21 mouse cellular contexts compared by ENCODE assay signal in genomic region chr14:89804677-89805234, GRCm38 (mm10).
DNase-seq lines count a peak whose midpoint lies in the region; ATAC-seq and TF ChIP-seq lines count a peak whose summit lies in the region.
"Had no signal": no experiment of that assay in that cellular context is flagged by ENCODE, and none has a peak within 500 bp of the region (broad histone marks: within the 10 kb centered on the region; RNA-seq: fewer than 3 reads in every experiment).

No protein-coding gene starts in this region.

- no peak overlapping the region for H3K4me3 ChIP-seq in embryonic facial prominence, embryonic 14.5 days (ENCODE audit: low read depth, low read length)
- H3K4me3 ChIP-seq in embryonic facial prominence, embryonic 10.5 days: no peak overlapping the region
- H3K4me3 ChIP-seq in lung, embryonic 14.5 days (ENCODE audit: low read depth, low read length): no peak overlapping the region
- H3K4me3 ChIP-seq in midbrain, embryonic 14.5 days (replicated peaks; ENCODE audit: low read depth, low read length): no peak overlapping the region
- no peak overlapping the region for H3K4me3 ChIP-seq in intestine, embryonic 16.5 days (ENCODE audit: low read length)
- no peak overlapping the region for H3K4me3 ChIP-seq in kidney, embryonic 16.5 days (ENCODE audit: low read length)
- H3K4me3 ChIP-seq: embryonic facial prominence, embryonic 13.5 days; heart, embryonic 15.5 days had no signal

- no peak for TF ChIP-seq CTCF in lung, embryonic 14.5 days (IDR thresholded peaks at IDR 0.05; ENCODE audit: low read depth)

- no peaks in the 10 kb centered on the region for H3K36me3 ChIP-seq in embryonic facial prominence, embryonic 14.5 days (ENCODE audit: control insufficient read depth, insufficient read depth, low read length)
- H3K36me3 ChIP-seq in embryonic facial prominence, embryonic 10.5 days (replicated peaks): no peaks in the 10 kb centered on the region
- no peaks in the 10 kb centered on the region for H3K36me3 ChIP-seq in lung, embryonic 14.5 days (ENCODE audit: insufficient read depth)
- H3K36me3 ChIP-seq in midbrain, embryonic 14.5 days (ENCODE audit: control insufficient read depth, insufficient read depth, low read length): no peaks in the 10 kb centered on the region
- no peaks in the 10 kb centered on the region for H3K36me3 ChIP-seq in intestine, embryonic 16.5 days (ENCODE audit: control insufficient read depth, insufficient read depth, low read length)
- H3K36me3 ChIP-seq in kidney, embryonic 16.5 days (ENCODE audit: insufficient read depth, low read length): no peaks in the 10 kb centered on the region
- H3K36me3 ChIP-seq: embryonic facial prominence, embryonic 13.5 days; heart, embryonic 15.5 days had no signal

- no peaks in the 10 kb centered on the region for H3K4me1 ChIP-seq in embryonic facial prominence, embryonic 14.5 days (ENCODE audit: control insufficient read depth, insufficient read depth, low read length)
- no peaks in the 10 kb centered on the region for H3K4me1 ChIP-seq in embryonic facial prominence, embryonic 10.5 days
- H3K4me1 ChIP-seq in lung, embryonic 14.5 days (ENCODE audit: insufficient read depth): no peaks in the 10 kb centered on the region
- H3K4me1 ChIP-seq in midbrain, embryonic 14.5 days (ENCODE audit: control insufficient read depth, insufficient read depth, low read length): no peaks in the 10 kb centered on the region
- no peaks in the 10 kb centered on the region for H3K4me1 ChIP-seq in intestine, embryonic 16.5 days (ENCODE audit: control insufficient read depth, insufficient read depth, low read length)
- no peaks in the 10 kb centered on the region for H3K4me1 ChIP-seq in kidney, embryonic 16.5 days (ENCODE audit: insufficient read depth, low read length)
- H3K4me1 ChIP-seq: embryonic facial prominence, embryonic 13.5 days; heart, embryonic 15.5 days had no signal

- H3K9me3 ChIP-seq in embryonic facial prominence, embryonic 14.5 days (ENCODE audit: control insufficient read depth, low read length): no peaks in the 10 kb centered on the region
- H3K9me3 ChIP-seq in embryonic facial prominence, embryonic 10.5 days: no peaks in the 10 kb centered on the region
- H3K9me3 ChIP-seq in lung, embryonic 14.5 days (ENCODE audit: low read depth, low read length): no peaks in the 10 kb centered on the region
- H3K9me3 ChIP-seq in midbrain, embryonic 14.5 days (ENCODE audit: control insufficient read depth, low read length): no peaks in the 10 kb centered on the region
- no peaks in the 10 kb centered on the region for H3K9me3 ChIP-seq in intestine, embryonic 16.5 days (ENCODE audit: control insufficient read depth, low read length)
- H3K9me3 ChIP-seq in kidney, embryonic 16.5 days (ENCODE audit: low read length): no peaks in the 10 kb centered on the region
- H3K9me3 ChIP-seq: embryonic facial prominence, embryonic 13.5 days; heart, embryonic 15.5 days had no signal

- 62% methylated on average over 2 of the region's 2 CpGs for WGBS in embryonic facial prominence, embryonic 14.5 days
- 82% methylated on average over 2 of the region's 2 CpGs for WGBS in embryonic facial prominence, embryonic 10.5 days
- WGBS in lung, embryonic 14.5 days: 48% methylated on average over 2 of the region's 2 CpGs
- WGBS in midbrain, embryonic 14.5 days: 31% methylated on average over 2 of the region's 2 CpGs
- WGBS in intestine, embryonic 16.5 days: 70% methylated on average over 2 of the region's 2 CpGs
- WGBS in kidney, embryonic 16.5 days: 82% methylated on average over 2 of the region's 2 CpGs

- H3K9ac ChIP-seq in embryonic facial prominence, embryonic 14.5 days (ENCODE audit: low read depth, low read length): no peak overlapping the region
- H3K9ac ChIP-seq in lung, embryonic 14.5 days: no peak overlapping the region
- no peak overlapping the region for H3K9ac ChIP-seq in midbrain, embryonic 14.5 days (replicated peaks; ENCODE audit: low read length)
- H3K9ac ChIP-seq in intestine, embryonic 16.5 days (ENCODE audit: low read depth, low read length): no peak overlapping the region
- H3K9ac ChIP-seq in kidney, embryonic 16.5 days (replicated peaks; ENCODE audit: low read length): no peak overlapping the region
- H3K9ac ChIP-seq: embryonic facial prominence, embryonic 13.5 days; heart, embryonic 15.5 days had no signal

- H3K4me2 ChIP-seq in embryonic facial prominence, embryonic 14.5 days (ENCODE audit: low read depth, low read length): no peak overlapping the region
- H3K4me2 ChIP-seq in lung, embryonic 14.5 days: no peak overlapping the region
- H3K4me2 ChIP-seq in midbrain, embryonic 14.5 days (ENCODE audit: low read length): no peak overlapping the region
- no peak overlapping the region for H3K4me2 ChIP-seq in intestine, embryonic 16.5 days (ENCODE audit: low read depth, low read length)
- no peak overlapping the region for H3K4me2 ChIP-seq in kidney, embryonic 16.5 days (replicated peaks; ENCODE audit: low read depth, low read length)
- H3K4me2 ChIP-seq: embryonic facial prominence, embryonic 13.5 days; heart, embryonic 15.5 days had no signal

- H3K27me3 ChIP-seq in embryonic facial prominence, embryonic 14.5 days (replicated peaks; ENCODE audit: control insufficient read depth, insufficient read depth, low read length): no peaks in the 10 kb centered on the region
- H3K27me3 ChIP-seq in embryonic facial prominence, embryonic 10.5 days (replicated peaks; ENCODE audit: low read depth, poor library complexity, severe bottlenecking): no peaks in the 10 kb centered on the region
- H3K27me3 ChIP-seq in lung, embryonic 14.5 days (ENCODE audit: insufficient read depth, low read length): no peaks in the 10 kb centered on the region
- H3K27me3 ChIP-seq in midbrain, embryonic 14.5 days (ENCODE audit: control insufficient read depth, insufficient read depth, low read length): no peaks in the 10 kb centered on the region
- no peaks in the 10 kb centered on the region for H3K27me3 ChIP-seq in intestine, embryonic 16.5 days (replicated peaks; ENCODE audit: control insufficient read depth, insufficient read depth, low read length)
- H3K27me3 ChIP-seq in kidney, embryonic 16.5 days (ENCODE audit: insufficient read depth, low read length): no peaks in the 10 kb centered on the region
- H3K27me3 ChIP-seq: embryonic facial prominence, embryonic 13.5 days; heart, embryonic 15.5 days had no signal

- H3K27ac ChIP-seq in embryonic facial prominence, embryonic 14.5 days (replicated peaks; ENCODE audit: low read depth, low read length): no peak overlapping the region
- H3K27ac ChIP-seq in embryonic facial prominence, embryonic 10.5 days (replicated peaks): no peak overlapping the region
- H3K27ac ChIP-seq in lung, embryonic 14.5 days (ENCODE audit: low read depth): no peak overlapping the region
- no peak overlapping the region for H3K27ac ChIP-seq in midbrain, embryonic 14.5 days (replicated peaks; ENCODE audit: low read depth, low read length)
- no peak overlapping the region for H3K27ac ChIP-seq in intestine, embryonic 16.5 days (ENCODE audit: low read length)
- no peak overlapping the region for H3K27ac ChIP-seq in kidney, embryonic 16.5 days (ENCODE audit: low read length)
- H3K27ac ChIP-seq: embryonic facial prominence, embryonic 13.5 days; heart, embryonic 15.5 days had no signal

- peak; percentile 19 for DNase-seq in embryonic facial prominence, embryonic 14.5 days (ENCODE audit: low spot score)
- DNase-seq in embryonic facial prominence, embryonic 10.5 days (ENCODE audit: low spot score): no peak
- peak; percentile 13 for DNase-seq in lung, embryonic 14.5 days
- DNase-seq in lung, postnatal 4 days: no peak
- DNase-seq in midbrain, embryonic 14.5 days: peak; percentile 37
- DNase-seq in retina, postnatal 1 day: peak; percentile 11
- DNase-seq: adrenal gland, postnatal 10 days; cerebellum, adult 11 months; cerebellum, postnatal 10 days; gastrocnemius, postnatal 14 days; kidney, adult 18-20 months; kidney, postnatal 10 days; liver; lung, postnatal 10 days; right cerebral cortex, adult 18-20 months; thymus, postnatal 14 days had no signal

- no peak for ATAC-seq in embryonic facial prominence, embryonic 14.5 days (ENCODE audit: low read depth)
- no peak for ATAC-seq in lung, embryonic 14.5 days (ENCODE audit: insufficient read depth)
- ATAC-seq in midbrain, embryonic 14.5 days (ENCODE audit: low FRiP score, low TSS enrichment): no peak; the same call in 1 of the 2 replicates
- ATAC-seq in intestine, embryonic 16.5 days: no peak
- ATAC-seq in kidney, embryonic 16.5 days (ENCODE audit: low FRiP score, low TSS enrichment): no peak
- ATAC-seq: Patski had no signal

Comparison
In these comparisons a context has a peak if more than half of its experiments do, and no peak if none do; other contexts are left out.
1. DNase-seq: peak in embryonic facial prominence, embryonic 14.5 days (single experiment), lung, embryonic 14.5 days (single experiment), midbrain, embryonic 14.5 days (single experiment) and retina, postnatal 1 day (single experiment); none in embryonic facial prominence, embryonic 10.5 days (single experiment) and lung, postnatal 4 days (0 of 2).